Mouse (Mus musculus) myocyte (in vitro differentiated cells): Measurements from ENCODE around the gene Nelfb. TPM values are rescaled to one million over a fixed set of nuclear protein-coding genes. Genes with fewer than 3 reads are reported as not detected.

ENCODE experiments used
- H3K27me3 ChIP-seq: one replicate; pipeline ENCODE4 v1.6.1; 2011; ENCODE audit not compliant: control insufficient read depth, insufficient read depth, insufficient read length
- H3K36me3 ChIP-seq: one replicate; pipeline ENCODE4 v1.6.1; 2011; ENCODE audit not compliant: control insufficient read depth, insufficient read depth
- H3K4me2 ChIP-seq: one replicate; pipeline ENCODE4 v1.6.1; 2011; ENCODE audit warnings: low read depth, control low read depth
- H3K4me3 ChIP-seq: one replicate; pipeline ENCODE4 v1.5.1; 2011; ENCODE audit warnings: mild to moderate bottlenecking, control low read depth, moderate library complexity
- H3K79me2 ChIP-seq: one replicate; pipeline ENCODE4 v1.6.1; 2011; ENCODE audit not compliant: control insufficient read depth, insufficient read depth
- H3ac ChIP-seq: one replicate; pipeline ENCODE4 v1.6.1; 2011; ENCODE audit not compliant: control insufficient read depth, insufficient read length
- CEBPB ChIP-seq: IDR thresholded peaks from 2 replicates; pipeline ENCODE4 v1.6.1; 2011; ENCODE audit warnings: mild to moderate bottlenecking, moderate library complexity; ENCODE audit not compliant: poor library complexity, insufficient read depth, severe bottlenecking
- E2F4 ChIP-seq: IDR thresholded peaks from one replicate; pipeline ENCODE4 v1.6.1; 2011; ENCODE audit warnings: mild to moderate bottlenecking, control low read depth, moderate library complexity; ENCODE audit not compliant: insufficient read depth
- MAX ChIP-seq: IDR thresholded peaks from one replicate; pipeline ENCODE4 v1.6.1; 2011; ENCODE audit warnings: low read depth, mild to moderate bottlenecking, control low read depth
- MYOD1 ChIP-seq, 3 experiments: IDR thresholded peaks; one replicate each; pipeline ENCODE4 v1.6.1; 2011; ENCODE audit warnings: control low read depth in 2 of 3, low read depth in 2 of 3, mild to moderate bottlenecking in 2 of 3, moderate library complexity in 1 of 3; ENCODE audit not compliant: insufficient read length in 2 of 3, control insufficient read depth in 1 of 3
- MYOG ChIP-seq, 3 experiments: IDR thresholded peaks; one replicate each; pipeline ENCODE4 v1.6.1; 2011; ENCODE audit warnings: control low read depth in 2 of 3, low read depth in 2 of 3, mild to moderate bottlenecking in 2 of 3; ENCODE audit not compliant: insufficient read length in 2 of 3, control insufficient read depth in 1 of 3, insufficient read depth in 1 of 3
- POLR2A ChIP-seq: IDR thresholded peaks from one replicate; pipeline ENCODE4 v1.6.1; 2011; ENCODE audit warnings: low read depth, mild to moderate bottlenecking, control low read depth, moderate library complexity; ENCODE audit not compliant: insufficient read length
- POLR2AphosphoS2 ChIP-seq: IDR thresholded peaks from one replicate; pipeline ENCODE4 v1.6.1; 2011; ENCODE audit warnings: low read depth, control low read depth; ENCODE audit not compliant: insufficient read length
- REST ChIP-seq: IDR thresholded peaks from one replicate; pipeline ENCODE4 v1.6.1; 2011; ENCODE audit warnings: mild to moderate bottlenecking, control low read depth, moderate library complexity; ENCODE audit not compliant: insufficient read depth, insufficient read length
- SRF ChIP-seq: IDR thresholded peaks from one replicate; pipeline ENCODE4 v1.6.1; 2011; ENCODE audit warnings: low read depth; ENCODE audit not compliant: control insufficient read depth, insufficient read length
- TCF12 ChIP-seq: IDR thresholded peaks from one replicate; pipeline ENCODE4 v1.6.1; 2011; ENCODE audit warnings: mild to moderate bottlenecking, control low read depth; ENCODE audit not compliant: poor library complexity, insufficient read depth, severe bottlenecking
- TCF3 ChIP-seq: IDR thresholded peaks from one replicate; pipeline ENCODE4 v1.6.1; 2011; ENCODE audit warnings: low read depth, control low read depth; ENCODE audit not compliant: insufficient read length
- USF1 ChIP-seq: IDR thresholded peaks from one replicate; pipeline ENCODE4 v1.6.1; 2011; ENCODE audit warnings: low read depth, mild to moderate bottlenecking, control low read depth, moderate library complexity
- polyA plus RNA-seq: library from polyadenylated mRNA; unstranded; fragments of >200 nt; fragmentation: generic; extraction: Trizol; gene quantifications from one replicate; pipeline ENCODE4 v1.2.1, GENCODE M21; 2012; ENCODE audit warnings: missing spikeins

Nelfb gene
- polyA plus RNA-seq, 1 experiment: 55.8 TPM

GRCm38 (mm10) chr2:25227406-25227805 is 16.1 kb upstream of the Nelfb start:
- TF ChIP-seq TCF3: no peak
- TF ChIP-seq POLR2AphosphoS2: no peak
- TF ChIP-seq POLR2A: no peak
- no peak for TF ChIP-seq TCF12
- TF ChIP-seq MYOG (IDR thresholded peaks at IDR 0.05; ENCODE audit: control insufficient read depth in 1 of 3, insufficient read depth in 1 of 3, insufficient read length in 2 of 3, low read depth in 2 of 3): no peak
- no peak for TF ChIP-seq MYOD1 (IDR thresholded peaks at IDR 0.05; ENCODE audit: control insufficient read depth in 1 of 3, insufficient read length in 2 of 3, low read depth in 2 of 3)
- TF ChIP-seq CEBPB: no peak
- TF ChIP-seq MAX: no peak
- TF ChIP-seq SRF: no peak
- TF ChIP-seq E2F4: no peak
- TF ChIP-seq USF1: no peak
- TF ChIP-seq REST: no peak
- no peak overlapping the region for H3K4me3 ChIP-seq
- H3K79me2 ChIP-seq: peaks cover 11% of the 10 kb centered on the region
- no peak overlapping the region for H3ac ChIP-seq
- H3K27me3 ChIP-seq: peaks cover 26% of the 10 kb centered on the region
- H3K36me3 ChIP-seq: peaks cover 9% of the 10 kb centered on the region
- H3K4me2 ChIP-seq: peak overlapping the region; percentile 45

- TF ChIP-seq MYOG (IDR thresholded peaks at IDR 0.05; ENCODE audit: control insufficient read depth in 1 of 3, insufficient read depth in 1 of 3, insufficient read length in 2 of 3, low read depth in 2 of 3) (peak; percentile 70 to 97 (median 94)), POLR2A (peak; percentile 47), USF1 (no peak), POLR2AphosphoS2 (no peak), MAX (no peak), TCF3 (peak; percentile 45), E2F4 (no peak), REST (no peak), CEBPB (no peak), TCF12 (no peak), SRF (no peak), MYOD1 (IDR thresholded peaks at IDR 0.05; ENCODE audit: control insufficient read depth in 1 of 3, insufficient read length in 2 of 3, low read depth in 2 of 3) (peak in 2 of 3 experiments; percentile 91 to 92)
- H3K36me3 ChIP-seq: peaks cover 15% of the 10 kb centered on the region
- no peak overlapping the region for H3K4me3 ChIP-seq
- H3K4me2 ChIP-seq: peak overlapping the region; percentile 45
- H3ac ChIP-seq: no peak overlapping the region
- H3K27me3 ChIP-seq: peaks cover 21% of the 10 kb centered on the region
- peaks cover 11% of the 10 kb centered on the region for H3K79me2 ChIP-seq
These were observed 15.6 kb upstream of the Nelfb start for GRCm38 (mm10) chr2:25226864-25227263.

- peak overlapping the region; percentile 99 for H3K4me3 ChIP-seq
- peak overlapping the region; percentile 76 for H3K4me2 ChIP-seq
- TF ChIP-seq REST: no peak
- no peak for TF ChIP-seq SRF
- TF ChIP-seq TCF12: no peak
- no peak for TF ChIP-seq E2F4
- TF ChIP-seq MYOG (IDR thresholded peaks at IDR 0.05; ENCODE audit: control insufficient read depth in 1 of 3, insufficient read depth in 1 of 3, insufficient read length in 2 of 3, low read depth in 2 of 3): no peak
- no peak for TF ChIP-seq TCF3
- TF ChIP-seq MYOD1 (IDR thresholded peaks at IDR 0.05; ENCODE audit: control insufficient read depth in 1 of 3, insufficient read length in 2 of 3, low read depth in 2 of 3): no peak
- no peak for TF ChIP-seq USF1
- TF ChIP-seq MAX: no peak
- no peak for TF ChIP-seq CEBPB
- no peak for TF ChIP-seq POLR2AphosphoS2
- no peak for TF ChIP-seq POLR2A
- H3K27me3 ChIP-seq: peaks cover 11% of the 10 kb centered on the region
- H3K36me3 ChIP-seq: peaks cover 23% of the 10 kb centered on the region
- peaks cover 11% of the 10 kb centered on the region for H3K79me2 ChIP-seq
- no peak overlapping the region for H3ac ChIP-seq
These were observed 14.6 kb upstream of the Nelfb start for GRCm38 (mm10) chr2:25225811-25226379.

- H3ac ChIP-seq: peak overlapping the region; percentile 59
- H3K4me3 ChIP-seq: peak overlapping the region; percentile 99
- peaks cover 23% of the 10 kb centered on the region for H3K36me3 ChIP-seq
- H3K27me3 ChIP-seq: peaks cover 3% of the 10 kb centered on the region
- H3K4me2 ChIP-seq: peak overlapping the region; percentile 76
- H3K79me2 ChIP-seq: peaks cover 11% of the 10 kb centered on the region
- TF ChIP-seq TCF12 (no peak), SRF (no peak), MAX (no peak), CEBPB (no peak), MYOG (IDR thresholded peaks at IDR 0.05; ENCODE audit: control insufficient read depth in 1 of 3, insufficient read depth in 1 of 3, insufficient read length in 2 of 3, low read depth in 2 of 3) (peak in 2 of 3 experiments; percentile 33 to 44), MYOD1 (IDR thresholded peaks at IDR 0.05; ENCODE audit: control insufficient read depth in 1 of 3, insufficient read length in 2 of 3, low read depth in 2 of 3) (peak in 2 of 3 experiments; percentile 45 to 54), REST (no peak), POLR2AphosphoS2 (peak; percentile 77), E2F4 (peak; percentile 32), USF1 (no peak), TCF3 (no peak), POLR2A (peak; percentile 58)
These were observed 13.8 kb upstream of the Nelfb start for GRCm38 (mm10) chr2:25224766-25225752.
